Mouse (Mus musculus): ENCODE data around the gene Cnksr3.

The Cnksr3 gene

GRCm38 (mm10) chr10:7077971-7078370 is 134.1 kb downstream of the Cnksr3 start:
- DNase-seq (ENCODE audit: low spot score in 2 of 2), result no peak

GRCm38 (mm10) chr10:7077389-7077808 is 134.6 kb downstream of the Cnksr3 start:
- DNase-seq (ENCODE audit: low spot score in 2 of 2), result no peak

- no peak for DNase-seq (ENCODE audit: low spot score in 2 of 2)
These were observed 135.3 kb downstream of the Cnksr3 start for GRCm38 (mm10) chr10:7076662-7077211.

GRCm38 (mm10) chr10:7076201-7076600 is 135.8 kb downstream of the Cnksr3 start:
- DNase-seq (ENCODE audit: low spot score in 2 of 2), result peak; percentile 61 to 86

- no peak for DNase-seq (ENCODE audit: low spot score in 2 of 2)
These were observed 136.4 kb downstream of the Cnksr3 start for GRCm38 (mm10) chr10:7075661-7076060.

GRCm38 (mm10) chr10:7074231-7074630 is 137.8 kb downstream of the Cnksr3 start:
- DNase-seq (ENCODE audit: low spot score in 2 of 2), result no peak

- DNase-seq (ENCODE audit: low spot score in 2 of 2), result no peak
These were observed 141.1 kb downstream of the Cnksr3 start for GRCm38 (mm10) chr10:7070924-7071323.

- DNase-seq (ENCODE audit: low spot score in 2 of 2), result no peak
These were observed 141.8 kb downstream of the Cnksr3 start for GRCm38 (mm10) chr10:7070100-7070835.

- DNase-seq (ENCODE audit: low spot score in 2 of 2), result no peak
These were observed 142.9 kb downstream of the Cnksr3 start for GRCm38 (mm10) chr10:7069090-7069489.
